Mouse (Mus musculus): ENCODE measurements around the gene Pten.

- TF ChIP-seq CTCF (conservative IDR thresholded peaks at IDR 0.05; ENCODE audit: low read length) (no peak), POU5F1 (IDR thresholded peaks at IDR 0.05; ENCODE audit: borderline replicate concordance, low read length) (no peak)
These were observed 45.3 kb upstream of the Pten start for GRCm38 (mm10) chr19:32711761-32712541.

Data from E14TG2a.4 (cell line).